Mouse (Mus musculus): ENCODE results near the gene 1110051M20Rik.

- TF ChIP-seq CTCF (IDR thresholded peaks at IDR 0.05; ENCODE audit: low read depth, low read length) (no peak), POLR2A (IDR thresholded peaks at IDR 0.05; ENCODE audit: insufficient read depth, low read length) (no peak)
Observed at GRCm38 (mm10) chr2:91331051-91331843, 113.3 kb downstream of the 1110051M20Rik start.
